Mouse (Mus musculus) intestine, embryonic 15.5 days (tissue): ENCODE data around the gene Herpud2. TPM values are rescaled to one million over a fixed set of nuclear protein-coding genes. Genes with fewer than 3 reads are reported as not detected.
A peak's percentile ranks its signal among the peaks of the same experiment; 100 is the strongest.

Experiments used
- ATAC-seq: fragments of 200-750 bp; cut with Nextera tagmentation; 2 replicates; pipeline ENCODE4 v1.8.0; 2017; ENCODE audit warnings: moderate TSS enrichment, moderate library complexity
- H3K27ac ChIP-seq: fragments of 300-500 bp; sonication (generic); 2 replicates; pipeline ENCODE4 v1.5.1; 2015; ENCODE audit warnings: mild to moderate bottlenecking, inconsistent platforms
- H3K27me3 ChIP-seq: fragments of 300-500 bp; sonication (generic); replicated peaks from 2 replicates; pipeline ENCODE4 v1.6.1; 2015; ENCODE audit warnings: inconsistent platforms
- H3K36me3 ChIP-seq: fragments of 300-500 bp; sonication (generic); 2 replicates; pipeline ENCODE4 v1.6.1; 2015; ENCODE audit warnings: inconsistent platforms
- H3K4me1 ChIP-seq: fragments of 300-500 bp; sonication (generic); replicated peaks from 2 replicates; pipeline ENCODE4 v1.6.1; 2015; ENCODE audit warnings: inconsistent platforms
- H3K4me2 ChIP-seq: fragments of 300-500 bp; sonication (generic); replicated peaks from 2 replicates; pipeline ENCODE4 v1.6.1; 2015; ENCODE audit warnings: mild to moderate bottlenecking, inconsistent platforms
- H3K4me3 ChIP-seq: fragments of 300-500 bp; sonication (generic); replicated peaks from 2 replicates; pipeline ENCODE4 v1.5.1; 2015; ENCODE audit warnings: inconsistent platforms
- H3K9ac ChIP-seq: fragments of 300-500 bp; sonication (generic); 2 replicates; pipeline ENCODE4 v1.6.1; 2015; ENCODE audit warnings: inconsistent platforms
- H3K9me3 ChIP-seq: fragments of 300-500 bp; sonication (generic); 2 replicates; pipeline ENCODE4 v1.6.1; 2016; ENCODE audit warnings: inconsistent platforms
- WGBS: fragments of 180-500 bp; shearing (Covaris S2); methylation state at CpG from one replicate; pipeline ENCODE4 v1.1.7; 2015; 5-methylcytosine and 5-hydroxymethylcytosine counted together
- polyA plus RNA-seq: library from polyadenylated mRNA; unstranded; fragments of >200 nt; fragmentation: Nextera tagmentation; extraction: Ambion mirVana; gene quantifications from 2 replicates; pipeline ENCODE4 v1.2.1, GENCODE M21; 2015

Gene Herpud2
- polyA plus RNA-seq, 1 experiment from 2014 or later: 27.2 TPM

DNA sequence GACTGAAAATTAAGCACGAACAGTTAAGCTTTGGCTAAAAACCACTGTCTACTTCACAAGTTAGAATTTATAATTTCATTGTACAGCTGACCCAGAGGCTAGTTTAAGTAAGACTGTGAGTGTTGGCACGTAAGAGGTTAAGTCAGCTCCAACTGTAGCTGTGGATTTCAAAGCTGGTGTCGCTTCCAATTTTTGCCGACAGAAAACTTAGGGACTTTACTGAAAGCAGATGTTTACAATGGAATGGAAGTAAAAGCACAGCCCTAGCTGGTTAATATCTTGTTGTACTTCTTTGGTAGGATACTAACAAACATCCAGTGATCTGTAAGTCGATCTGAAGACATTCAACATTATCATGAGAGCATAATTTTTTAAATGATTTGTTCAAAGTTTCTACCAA is 23.0 kb upstream of the Herpud2 start:
- WGBS: 45% methylated on average over 5 of the region's 5 CpGs
- no peaks in the 10 kb centered on the region for H3K27me3 ChIP-seq
- H3K9me3 ChIP-seq: no peaks in the 10 kb centered on the region
- ATAC-seq: peak; percentile 60; the same call in 1 of the 2 replicates
- no peak overlapping the region for H3K9ac ChIP-seq
- H3K4me1 ChIP-seq: 0 out of 2 replicates have a peak, but pooled peaks cover 3% of the 10 kb centered on the region
- H3K27ac ChIP-seq: peak overlapping the region; percentile 45; the same call in 1 of the 2 replicates
- H3K4me2 ChIP-seq: 0 out of 2 replicates have a peak overlapping the region, but pooled peaks have one; percentile 3
- no peak overlapping the region for H3K4me3 ChIP-seq
- no peaks in the 10 kb centered on the region for H3K36me3 ChIP-seq

DNA sequence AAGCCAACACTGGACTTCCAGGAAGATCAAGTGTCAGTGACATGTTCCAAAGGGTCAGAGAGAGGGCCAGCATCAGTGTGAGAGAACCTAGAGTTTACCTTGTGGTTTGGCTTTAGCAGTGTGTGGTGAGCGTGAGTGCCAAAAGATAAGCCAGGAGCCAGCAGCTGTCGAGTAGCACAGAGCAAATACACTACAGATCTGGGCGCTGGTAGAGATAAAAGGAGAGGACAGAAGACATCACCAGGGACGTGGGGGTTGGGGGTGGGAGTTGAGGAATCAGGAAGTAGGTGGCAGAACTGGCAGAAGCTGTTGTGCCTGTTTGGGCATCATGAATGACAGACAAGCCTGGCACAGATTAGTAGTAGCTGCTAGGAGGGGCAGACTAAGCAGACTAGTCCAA is 21.6 kb upstream of the Herpud2 start:
- Histone ChIP-seq H3K4me3 (no peak overlapping the region), H3K9me3 (no peaks in the 10 kb centered on the region), H3K27ac (0 out of 2 replicates have a peak overlapping the region, but pooled peaks have one; percentile 11), H3K4me2 (no peak overlapping the region), H3K27me3 (no peaks in the 10 kb centered on the region), H3K9ac (no peak overlapping the region), H3K36me3 (no peaks in the 10 kb centered on the region), H3K4me1 (0 out of 2 replicates have a peak, but pooled peaks cover 3% of the 10 kb centered on the region)
- 54% methylated on average over 4 of the region's 4 CpGs for WGBS
- peak; percentile 44 for ATAC-seq

- Histone ChIP-seq H3K9ac (no peak overlapping the region), H3K27me3 (no peaks in the 10 kb centered on the region), H3K36me3 (no peaks in the 10 kb centered on the region), H3K4me3 (no peak overlapping the region), H3K27ac (no peak overlapping the region), H3K4me1 (no peaks in the 10 kb centered on the region), H3K4me2 (no peak overlapping the region), H3K9me3 (no peaks in the 10 kb centered on the region)
- no peak for ATAC-seq
Measured at GRCm38 (mm10) chr9:25169626-25170025, 18.0 kb upstream of the Herpud2 start.

- peak; percentile 65 for ATAC-seq
- WGBS: 32% methylated on average over 6 of the region's 6 CpGs
- Histone ChIP-seq H3K27me3 (no peaks in the 10 kb centered on the region), H3K4me1 (no peaks in the 10 kb centered on the region), H3K36me3 (no peaks in the 10 kb centered on the region), H3K4me3 (no peak overlapping the region), H3K9me3 (no peaks in the 10 kb centered on the region), H3K9ac (no peak overlapping the region), H3K4me2 (no peak overlapping the region), H3K27ac (no peak overlapping the region)
Measured at GRCm38 (mm10) chr9:25167458-25168084, 16.0 kb upstream of the Herpud2 start.

DNA sequence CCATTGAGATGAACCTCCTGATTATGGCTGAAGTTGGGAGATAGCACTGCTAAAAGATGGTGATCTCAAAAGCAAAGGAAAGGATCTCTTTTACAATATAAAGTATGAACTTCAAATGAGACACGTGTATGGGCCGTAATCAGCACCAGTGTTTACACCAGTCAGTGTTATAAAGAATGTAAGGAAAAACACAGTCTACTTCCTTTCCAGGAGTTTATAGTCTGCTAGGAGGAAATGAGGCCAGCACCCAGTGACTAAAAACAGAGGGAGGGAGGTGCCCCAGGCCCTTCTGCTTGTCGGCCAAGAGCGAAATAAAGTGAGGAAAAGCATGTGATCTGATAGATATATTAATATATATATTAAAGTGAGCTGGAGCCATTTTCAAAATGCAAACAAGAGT is 6.6 kb upstream of the Herpud2 start:
- ATAC-seq: no peak
- 27% methylated on average over 4 of the region's 4 CpGs for WGBS
- no peaks in the 10 kb centered on the region for H3K36me3 ChIP-seq

DNA sequence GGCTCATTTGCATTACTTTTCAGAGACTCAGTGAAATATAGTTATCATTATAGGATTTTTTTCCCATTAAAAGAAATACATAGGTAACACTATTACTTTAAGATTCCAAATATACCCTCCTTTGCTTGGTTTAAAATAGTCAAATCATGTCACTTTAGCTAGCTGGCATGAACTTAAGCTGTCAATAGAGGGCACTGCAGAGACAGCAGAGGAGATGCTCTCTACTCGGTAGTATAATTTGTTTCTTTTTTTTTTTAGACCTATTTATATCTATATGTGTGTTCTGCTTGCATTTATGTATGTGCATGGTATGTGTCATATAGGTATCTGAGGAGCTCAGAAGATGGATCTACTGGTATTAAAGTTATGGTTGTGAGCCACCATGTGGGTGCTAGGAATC is 4.8 kb upstream of the Herpud2 start:
- Histone ChIP-seq H3K27ac (no peak overlapping the region), H3K36me3 (no peaks in the 10 kb centered on the region), H3K9me3 (no peaks in the 10 kb centered on the region), H3K4me3 (no peak overlapping the region), H3K27me3 (no peaks in the 10 kb centered on the region), H3K4me2 (no peak overlapping the region), H3K4me1 (no peaks in the 10 kb centered on the region), H3K9ac (no peak overlapping the region)
- ATAC-seq: no peak
- WGBS: 19% methylated on average over 1 of the region's 1 CpGs

More for the DNA sequence above, 6.6 kb upstream of the Herpud2 start:
- no peaks in the 10 kb centered on the region for H3K9me3 ChIP-seq
- H3K27me3 ChIP-seq: no peaks in the 10 kb centered on the region
- 0 out of 2 replicates have a peak, but pooled peaks cover 2% of the 10 kb centered on the region for H3K4me1 ChIP-seq
- H3K27ac ChIP-seq: no peak overlapping the region
- H3K4me2 ChIP-seq: no peak overlapping the region
- H3K4me3 ChIP-seq: no peak overlapping the region
- H3K9ac ChIP-seq: no peak overlapping the region

- no peaks in the 10 kb centered on the region for H3K4me1 ChIP-seq
- ATAC-seq: no peak
- no peaks in the 10 kb centered on the region for H3K36me3 ChIP-seq
- H3K4me2 ChIP-seq: no peak overlapping the region
- H3K27me3 ChIP-seq: no peaks in the 10 kb centered on the region
- no peaks in the 10 kb centered on the region for H3K9me3 ChIP-seq
- H3K27ac ChIP-seq: no peak overlapping the region
- H3K4me3 ChIP-seq: no peak overlapping the region
- no peak overlapping the region for H3K9ac ChIP-seq
Measured at GRCm38 (mm10) chr9:25153066-25153465, 1.4 kb upstream of the Herpud2 start.

- H3K4me2 ChIP-seq: peak overlapping the region; percentile 57
- ATAC-seq: no peak
- H3K9me3 ChIP-seq: no peaks in the 10 kb centered on the region
- H3K27me3 ChIP-seq: no peaks in the 10 kb centered on the region
- H3K36me3 ChIP-seq: no peaks in the 10 kb centered on the region
- peak overlapping the region; percentile 36 for H3K9ac ChIP-seq
- H3K27ac ChIP-seq: peak overlapping the region; percentile 100
- no peaks in the 10 kb centered on the region for H3K4me1 ChIP-seq
- peak overlapping the region; percentile 82 for H3K4me3 ChIP-seq
- WGBS: 0% methylated on average over 1 of the region's 1 CpGs
Measured at GRCm38 (mm10) chr9:25152457-25152856, 837 bp upstream of the Herpud2 start.

- H3K4me3 ChIP-seq: peak overlapping the region; percentile 82
- H3K27ac ChIP-seq: peak overlapping the region; percentile 100
- under 1% methylated on average over 72 of the region's 73 CpGs for WGBS
- peak; percentile 85 for ATAC-seq
- H3K4me1 ChIP-seq: no peaks in the 10 kb centered on the region
- H3K4me2 ChIP-seq: peak overlapping the region; percentile 57
- no peaks in the 10 kb centered on the region for H3K27me3 ChIP-seq
- H3K9me3 ChIP-seq: no peaks in the 10 kb centered on the region
- peak overlapping the region; percentile 90 for H3K9ac ChIP-seq
- H3K36me3 ChIP-seq: no peaks in the 10 kb centered on the region
Measured at GRCm38 (mm10) chr9:25150791-25151610, 619 bp downstream of the Herpud2 start.

DNA sequence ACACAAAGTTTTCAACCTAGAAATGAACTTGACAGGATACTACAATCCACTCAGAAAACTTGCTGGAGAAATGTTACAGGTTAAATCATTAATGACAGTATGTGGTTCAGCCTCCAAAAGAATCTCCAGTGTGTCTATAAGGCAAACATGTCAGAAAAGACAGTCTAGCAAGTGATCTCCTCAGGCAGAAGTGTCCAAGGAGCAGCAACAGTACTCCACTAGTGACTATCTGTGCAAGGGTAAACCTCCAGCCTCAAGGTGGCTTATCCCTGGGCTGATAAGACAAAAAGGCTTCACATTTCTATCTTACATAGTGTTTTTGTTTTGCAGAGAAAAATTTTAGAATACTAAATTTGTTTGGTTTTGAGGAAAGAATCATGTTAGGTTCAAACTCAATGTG is 2.9 kb downstream of the Herpud2 start:
- H3K27ac ChIP-seq: no peak overlapping the region
- H3K4me1 ChIP-seq: no peaks in the 10 kb centered on the region
- H3K27me3 ChIP-seq: no peaks in the 10 kb centered on the region
- peak overlapping the region; percentile 36 for H3K4me2 ChIP-seq
- ATAC-seq: no peak
- no peaks in the 10 kb centered on the region for H3K36me3 ChIP-seq
- no peak overlapping the region for H3K4me3 ChIP-seq
- no peaks in the 10 kb centered on the region for H3K9me3 ChIP-seq
- no peak overlapping the region for H3K9ac ChIP-seq

DNA sequence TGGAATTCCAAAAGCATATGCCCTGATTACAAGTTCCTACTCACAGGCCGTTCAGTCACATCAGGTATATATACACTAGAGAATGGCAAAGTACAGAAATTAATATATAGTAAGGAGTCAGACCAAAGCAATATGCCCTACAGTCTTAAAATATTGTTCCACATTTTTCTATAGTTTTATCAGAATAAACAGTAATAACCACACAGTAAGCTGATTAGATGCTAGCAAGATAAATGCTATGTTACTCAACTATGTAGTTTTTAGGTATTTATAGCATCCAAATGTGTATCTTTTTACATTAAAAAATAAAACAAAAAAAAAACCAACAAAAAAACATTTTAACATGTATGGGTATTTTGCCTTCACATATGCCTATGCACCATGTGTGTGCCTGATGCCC is 5.7 kb downstream of the Herpud2 start:
- no peaks in the 10 kb centered on the region for H3K27me3 ChIP-seq
- no peaks in the 10 kb centered on the region for H3K4me1 ChIP-seq
- no peaks in the 10 kb centered on the region for H3K9me3 ChIP-seq
- no peak overlapping the region for H3K4me2 ChIP-seq
- no peaks in the 10 kb centered on the region for H3K36me3 ChIP-seq
- WGBS: 86% methylated on average over 1 of the region's 1 CpGs
- ATAC-seq: no peak
- H3K4me3 ChIP-seq: no peak overlapping the region
- H3K27ac ChIP-seq: no peak overlapping the region
- H3K9ac ChIP-seq: no peak overlapping the region

- H3K27ac ChIP-seq: no peak overlapping the region
- H3K4me3 ChIP-seq: no peak overlapping the region
- no peaks in the 10 kb centered on the region for H3K36me3 ChIP-seq
- no peaks in the 10 kb centered on the region for H3K9me3 ChIP-seq
- no peaks in the 10 kb centered on the region for H3K27me3 ChIP-seq
- no peak overlapping the region for H3K9ac ChIP-seq
- no peak overlapping the region for H3K4me2 ChIP-seq
- no peak for ATAC-seq
- H3K4me1 ChIP-seq: no peaks in the 10 kb centered on the region
Measured at GRCm38 (mm10) chr9:25143950-25144349, 7.7 kb downstream of the Herpud2 start.

DNA sequence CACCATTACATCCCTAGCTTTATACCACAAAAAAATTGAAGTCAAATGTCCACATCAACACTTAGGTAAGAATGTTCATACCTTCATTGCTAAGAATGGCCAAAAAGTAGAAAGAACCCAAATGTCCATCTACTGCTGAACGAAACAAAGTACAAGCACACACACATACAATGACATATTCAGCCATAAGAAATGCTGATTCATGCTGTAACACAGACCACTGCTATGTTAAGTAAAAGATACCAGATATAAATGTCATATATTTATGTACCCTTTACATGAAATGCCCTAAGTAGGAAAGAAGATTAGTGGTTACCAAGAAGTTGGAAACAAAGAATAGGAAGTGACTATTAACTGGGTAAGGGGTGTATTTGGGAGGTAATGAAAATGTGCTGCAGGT is 8.6 kb downstream of the Herpud2 start:
- no peaks in the 10 kb centered on the region for H3K9me3 ChIP-seq
- H3K4me2 ChIP-seq: no peak overlapping the region
- no peak overlapping the region for H3K4me3 ChIP-seq
- 93% methylated on average over 1 of the region's 1 CpGs for WGBS
- no peaks in the 10 kb centered on the region for H3K27me3 ChIP-seq
- ATAC-seq: no peak
- H3K9ac ChIP-seq: no peak overlapping the region
- H3K27ac ChIP-seq: no peak overlapping the region
- no peaks in the 10 kb centered on the region for H3K36me3 ChIP-seq
- no peaks in the 10 kb centered on the region for H3K4me1 ChIP-seq
